Mouse (Mus musculus) G1E-ER4 (cell line): Measurements from ENCODE around the gene Nhej1. TPM values are rescaled to one million over a fixed set of nuclear protein-coding genes. Genes with fewer than 3 reads are reported as not detected.
A peak's percentile ranks its signal among the peaks of the same experiment; 100 is the strongest.

Experiments used
- GATA1 ChIP-seq: IDR thresholded peaks from one replicate; pipeline ENCODE4 v1.8.0; 2012; ENCODE audit warnings: low read length, inconsistent platforms
- polyA plus RNA-seq: library from polyadenylated mRNA; stranded (reverse); fragments of >175 nt; gene quantifications from 2 replicates; pipeline ENCODE4 v1.2.3, GENCODE M21; 2012

The Nhej1 gene
- polyA plus RNA-seq, 1 experiment, result 0.24 TPM

- TF ChIP-seq GATA1, result no peak
Observed at GRCm38 (mm10) chr1:75140601-75141190, 15.7 kb upstream of the Nhej1 start.

- TF ChIP-seq GATA1, result no peak
Observed at GRCm38 (mm10) chr1:75138448-75138847, 13.4 kb upstream of the Nhej1 start.

DNA sequence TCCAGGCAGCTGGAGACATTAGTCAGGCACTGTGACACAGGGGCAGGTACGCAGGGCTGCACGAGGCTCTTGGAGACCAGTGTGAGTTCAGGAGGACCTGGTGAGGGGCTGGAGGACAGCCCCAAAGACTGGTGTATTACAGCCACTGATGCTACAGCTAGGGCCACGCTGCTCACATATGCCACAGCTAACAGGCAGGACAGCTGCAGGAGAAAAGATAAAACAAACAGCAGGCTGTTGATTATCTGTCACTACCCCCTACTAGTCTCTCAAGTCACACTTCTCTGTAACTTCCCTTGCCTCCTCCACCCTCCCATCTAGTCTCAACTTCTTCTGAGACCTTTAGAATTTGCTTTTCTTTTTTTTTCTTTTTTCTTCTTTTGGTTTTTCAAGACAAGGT is 11.7 kb upstream of the Nhej1 start:
- peak; percentile 93 for TF ChIP-seq GATA1

GRCm38 (mm10) chr1:75136293-75136692 is 11.3 kb upstream of the Nhej1 start:
- TF ChIP-seq GATA1, result no peak

GRCm38 (mm10) chr1:75133421-75134207 is 8.6 kb upstream of the Nhej1 start, which contains the start of gene Slc23a3:
Slc23a3 (minus strand) TSS chr1:75133890.
- no peak for TF ChIP-seq GATA1

DNA sequence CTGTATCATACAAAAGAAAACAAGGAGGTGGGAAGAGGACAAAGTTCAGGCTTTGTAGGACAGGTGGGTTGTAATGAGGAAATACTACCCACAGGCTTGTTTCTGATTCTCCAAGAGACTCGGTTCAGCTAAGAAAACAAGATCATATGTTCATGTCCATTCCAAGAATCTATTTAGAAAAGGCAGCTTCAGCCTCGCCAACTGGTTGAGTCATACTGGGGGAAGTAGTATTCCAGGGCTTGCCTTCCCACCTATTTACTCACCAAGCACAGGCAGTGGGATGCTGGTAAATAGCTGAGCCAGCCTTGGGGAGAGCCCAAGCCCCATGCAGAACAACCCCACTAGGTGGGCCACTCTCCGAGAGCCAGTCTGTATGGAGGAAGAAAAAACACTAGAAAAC is 3.6 kb upstream of the Nhej1 start:
- TF ChIP-seq GATA1, result no peak

- no peak for TF ChIP-seq GATA1
Observed at GRCm38 (mm10) chr1:75125418-75125817, 418 bp upstream of the Nhej1 start.

DNA sequence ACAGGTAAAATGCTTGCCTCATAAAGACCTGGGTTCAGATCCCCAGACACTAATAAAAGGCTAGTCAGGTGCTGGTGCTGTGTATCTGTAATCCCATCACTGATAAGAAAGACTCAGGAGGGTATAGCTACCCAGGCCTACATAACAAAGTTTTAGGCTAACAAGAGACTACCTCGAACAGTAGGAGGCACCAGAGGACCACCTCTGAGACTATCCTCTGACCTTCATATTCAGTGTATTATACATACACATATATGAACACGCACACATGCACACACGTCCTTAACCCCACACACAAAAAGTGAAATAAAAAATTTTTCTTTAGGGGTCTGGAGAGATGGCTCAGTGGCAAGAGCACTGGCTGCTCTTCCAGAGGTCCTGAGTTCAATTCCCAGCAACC is 2.8 kb downstream of the Nhej1 start:
- no peak for TF ChIP-seq GATA1

GRCm38 (mm10) chr1:75052091-75052490 is 72.9 kb downstream of the Nhej1 start:
- TF ChIP-seq GATA1, result no peak

DNA sequence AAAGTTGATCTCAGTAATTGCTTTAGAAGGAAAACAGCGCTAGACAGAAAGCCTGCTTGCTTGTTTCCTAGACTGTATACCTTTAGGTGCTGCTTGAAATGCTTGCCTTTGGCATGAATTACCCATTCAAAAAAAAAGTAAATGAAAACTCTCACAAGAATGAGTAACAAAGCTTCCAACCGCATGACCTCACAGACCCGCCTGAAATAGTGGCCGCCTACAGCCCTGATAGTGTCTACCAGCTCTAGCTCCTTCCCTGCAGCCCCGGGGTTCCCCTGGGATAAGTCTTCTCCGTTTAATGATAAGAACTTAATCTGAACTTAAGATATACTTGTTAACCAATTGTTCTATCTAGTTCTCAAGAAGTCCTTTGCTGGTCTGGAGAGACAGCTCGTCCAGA is 73.6 kb downstream of the Nhej1 start:
- no peak for TF ChIP-seq GATA1

GRCm38 (mm10) chr1:75048571-75048970 is 76.4 kb downstream of the Nhej1 start:
- no peak for TF ChIP-seq GATA1

- no peak for TF ChIP-seq GATA1
Observed at GRCm38 (mm10) chr1:75048041-75048440, 77.0 kb downstream of the Nhej1 start.

- TF ChIP-seq GATA1, result no peak
Observed at GRCm38 (mm10) chr1:75040429-75040828, 84.6 kb downstream of the Nhej1 start.

- no peak for TF ChIP-seq GATA1
Observed at GRCm38 (mm10) chr1:75032041-75032440, 93.0 kb downstream of the Nhej1 start.

DNA sequence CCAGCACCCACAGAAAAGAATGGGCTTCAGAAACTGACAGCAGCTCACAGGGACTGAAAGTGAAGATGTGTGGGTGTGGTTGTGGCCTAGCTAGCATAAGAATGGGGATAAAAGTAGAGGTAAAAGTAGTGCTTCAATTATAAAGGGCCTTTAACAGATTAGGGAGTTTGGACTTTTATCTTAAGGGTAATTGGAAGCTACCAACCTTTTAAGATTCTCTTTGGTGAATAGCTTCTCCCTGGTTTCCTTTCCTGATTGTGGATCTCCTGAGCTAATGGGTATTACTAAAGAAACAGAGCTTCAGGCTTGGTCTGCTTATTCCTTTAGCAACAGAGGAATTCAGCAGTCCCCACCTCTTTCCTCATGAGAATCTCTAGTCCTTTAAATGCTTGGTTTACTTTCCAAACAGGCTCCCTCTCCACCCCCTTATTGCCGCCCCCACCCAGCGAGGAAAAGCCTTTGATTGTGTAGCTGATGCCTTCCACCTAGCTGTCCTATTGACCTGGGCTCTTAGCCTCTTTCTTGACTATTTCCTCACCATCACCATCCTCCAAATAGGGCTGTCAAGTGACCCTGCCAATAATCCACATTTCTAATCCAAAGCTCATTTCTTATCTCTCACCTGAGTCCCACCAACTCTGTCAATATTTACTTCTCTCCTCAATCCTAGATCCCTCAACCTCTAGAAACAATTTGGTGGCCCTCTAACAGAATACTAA is 97.8 kb downstream of the Nhej1 start:
- TF ChIP-seq GATA1, result no peak

GRCm38 (mm10) chr1:75024419-75025199 is 100.4 kb downstream of the Nhej1 start:
- no peak for TF ChIP-seq GATA1
